Mouse (Mus musculus): ENCODE results near the gene Dnajc5.
A peak's percentile ranks its signal among the peaks of the same experiment; 100 is the strongest.

The Dnajc5 gene

GRCm38 (mm10) chr2:181511231-181511630 is 9.1 kb upstream of the Dnajc5 start:
- DNase-seq (ENCODE audit: low read depth, low spot score) = no peak

GRCm38 (mm10) chr2:181519201-181519600 is 1.1 kb upstream of the Dnajc5 start:
- DNase-seq (ENCODE audit: low read depth, low spot score) = no peak

GRCm38 (mm10) chr2:181520936-181521227 is 597 bp downstream of the Dnajc5 start:
- DNase-seq (ENCODE audit: low read depth, low spot score) = no peak

- DNase-seq (ENCODE audit: low read depth, low spot score) = no peak
These were observed 1.2 kb downstream of the Dnajc5 start for GRCm38 (mm10) chr2:181521491-181521890.

DNA sequence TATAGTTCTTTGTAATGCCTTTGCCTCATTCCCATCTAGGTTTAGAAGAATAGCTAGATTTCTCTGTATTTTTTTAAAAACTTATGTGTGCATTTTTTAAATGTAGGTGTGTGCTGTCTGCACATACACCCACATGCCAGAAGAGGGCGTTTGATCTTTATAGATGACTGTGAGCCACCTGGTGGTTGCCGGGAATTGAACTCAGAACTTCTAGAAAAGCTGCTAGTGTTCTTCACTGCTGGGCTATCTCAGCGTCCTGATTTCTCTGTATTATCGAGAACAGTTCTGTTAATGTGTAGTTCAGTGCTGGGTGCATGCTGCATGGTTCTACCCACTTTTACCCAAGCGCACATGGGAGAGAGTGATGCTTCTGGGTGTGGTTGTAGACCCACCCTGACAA is 2.5 kb downstream of the Dnajc5 start:
- DNase-seq (ENCODE audit: low read depth, low spot score) = peak; percentile 34

DNA sequence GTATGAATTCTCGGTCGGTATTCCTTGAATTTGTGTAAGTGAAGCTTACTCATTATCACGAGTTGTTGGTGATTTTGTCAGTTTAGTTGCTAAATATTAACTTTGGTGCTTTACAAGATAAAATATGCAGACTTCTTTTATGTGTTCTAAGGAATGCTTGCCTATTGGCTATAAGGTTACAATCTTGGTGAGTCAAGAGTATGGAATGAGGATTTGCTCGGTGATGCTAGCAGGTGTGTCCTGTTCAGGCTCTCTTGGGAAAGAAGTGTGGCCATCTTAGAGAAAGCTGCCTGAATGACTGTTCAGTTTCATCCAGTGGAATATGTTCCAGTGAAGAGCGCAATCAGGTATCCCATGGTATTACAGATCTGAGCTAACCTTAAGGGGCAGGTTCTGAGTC is 5.2 kb downstream of the Dnajc5 start:
- no peak for DNase-seq (ENCODE audit: low read depth, low spot score)

DNA sequence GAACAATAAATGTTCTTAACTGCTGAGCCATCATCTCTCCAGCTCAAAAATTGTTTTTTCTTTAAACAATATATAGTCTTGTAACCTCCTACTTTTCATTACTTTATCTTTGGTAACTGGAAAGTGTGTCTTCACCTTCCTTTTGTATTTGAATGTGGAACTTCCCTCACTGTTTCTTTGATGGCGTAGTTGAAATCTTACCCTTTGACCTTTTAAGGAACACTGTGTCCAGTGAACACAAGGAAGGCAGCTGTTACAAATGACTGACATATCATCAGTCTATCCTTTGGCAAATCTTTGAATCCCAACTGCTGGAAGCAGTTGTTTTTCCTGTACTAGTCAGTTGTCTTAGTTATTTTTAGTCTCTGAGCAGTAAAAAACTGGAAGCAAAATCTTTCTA is 8.8 kb downstream of the Dnajc5 start:
- no peak for DNase-seq (ENCODE audit: low read depth, low spot score)

DNA sequence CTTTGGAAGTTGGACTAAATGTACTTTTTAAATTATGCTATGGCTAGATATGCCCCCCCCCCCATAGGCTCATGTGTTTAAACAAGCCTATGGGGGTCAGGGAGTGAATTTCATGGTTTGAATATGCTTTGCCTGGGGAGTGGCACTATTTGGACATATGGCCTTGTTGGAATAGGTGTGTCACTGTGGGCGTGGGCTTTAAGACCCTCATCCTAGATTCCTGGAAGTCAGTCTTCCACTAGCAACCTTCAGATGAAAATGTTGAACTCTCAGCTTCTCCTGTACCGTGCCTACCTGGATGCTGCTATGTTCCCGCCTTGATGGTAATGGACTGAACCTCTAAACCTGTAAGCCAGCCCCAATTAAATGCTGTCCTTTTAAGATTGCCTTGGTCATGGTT is 12.3 kb downstream of the Dnajc5 start:
- DNase-seq (ENCODE audit: low read depth, low spot score) = no peak

DNA sequence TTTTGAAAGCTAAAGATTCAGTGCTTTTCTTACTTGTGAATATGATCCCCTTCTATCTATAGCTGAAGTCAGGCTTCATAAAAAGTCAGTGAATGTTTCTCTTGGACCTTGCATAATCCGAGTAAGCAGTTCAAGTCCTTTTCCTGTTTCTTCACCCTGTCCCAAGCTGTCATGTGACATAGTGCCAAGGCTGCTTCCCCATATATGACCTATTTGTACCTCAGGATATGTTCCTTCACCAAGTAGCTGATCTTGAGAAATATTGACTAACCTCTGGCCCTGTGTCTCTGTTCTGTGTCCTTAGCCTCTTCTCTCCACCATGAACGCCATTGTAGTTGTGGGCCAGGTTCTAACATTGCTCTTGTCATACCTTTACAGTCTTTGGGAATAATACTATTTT is 16.1 kb downstream of the Dnajc5 start:
- DNase-seq (ENCODE audit: low read depth, low spot score) = no peak

GRCm38 (mm10) chr2:181537444-181538047 is 17.3 kb downstream of the Dnajc5 start:
- peak; percentile 12 for DNase-seq (ENCODE audit: low read depth, low spot score)

- no peak for DNase-seq (ENCODE audit: low read depth, low spot score)
These were observed 21.6 kb downstream of the Dnajc5 start for GRCm38 (mm10) chr2:181541761-181542380.

- no peak for DNase-seq (ENCODE audit: low read depth, low spot score)
These were observed 25.9 kb downstream of the Dnajc5 start for GRCm38 (mm10) chr2:181546142-181546541.

DNA sequence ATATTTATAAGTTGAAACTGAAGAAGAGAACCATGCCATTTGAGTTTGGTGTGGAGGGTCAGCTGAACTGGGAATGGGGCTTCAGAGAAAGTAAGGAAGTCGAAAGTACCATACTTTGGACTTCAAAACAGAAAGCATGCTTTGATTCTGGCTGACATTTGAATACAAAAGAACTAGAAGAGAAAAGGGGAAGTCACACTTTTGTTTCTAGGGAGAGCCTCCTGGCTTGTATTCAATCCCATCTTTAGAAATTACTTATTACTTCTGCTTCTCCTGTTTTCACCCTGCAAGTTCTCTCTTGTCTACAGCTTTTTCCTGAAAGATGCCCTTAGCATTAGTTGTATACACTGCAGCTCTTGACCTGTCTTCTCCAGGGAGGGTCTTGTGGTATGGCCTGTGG is 27.9 kb downstream of the Dnajc5 start:
- no peak for DNase-seq (ENCODE audit: low read depth, low spot score)

GRCm38 (mm10) chr2:181548682-181549081 is 28.4 kb downstream of the Dnajc5 start:
- DNase-seq (ENCODE audit: low read depth, low spot score) = no peak

- DNase-seq (ENCODE audit: low read depth, low spot score) = no peak
These were observed 29.9 kb downstream of the Dnajc5 start for GRCm38 (mm10) chr2:181550233-181550632.

DNA sequence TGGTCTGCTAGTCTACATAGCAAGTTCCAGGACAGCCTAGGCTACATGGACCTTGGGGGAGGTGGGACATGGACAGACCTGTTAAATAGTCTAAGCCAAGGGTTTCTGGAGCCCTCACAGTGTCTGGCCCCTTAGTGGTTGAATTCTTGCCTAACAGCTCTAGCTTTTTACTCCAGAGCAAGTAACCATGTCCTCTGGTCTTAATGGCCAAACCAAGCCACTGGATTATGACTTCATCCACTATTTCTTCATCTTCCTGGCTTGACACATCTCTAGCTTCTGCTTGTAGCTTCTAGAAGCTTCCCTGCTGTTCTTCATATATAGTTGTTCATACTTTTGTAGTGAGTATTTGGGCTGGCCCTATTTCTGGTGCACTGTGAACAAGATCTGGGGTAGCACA is 33.5 kb downstream of the Dnajc5 start:
- DNase-seq (ENCODE audit: low read depth, low spot score) = no peak

- DNase-seq (ENCODE audit: low read depth, low spot score) = no peak
These were observed 47.1 kb downstream of the Dnajc5 start for GRCm38 (mm10) chr2:181567338-181567737.

DNA sequence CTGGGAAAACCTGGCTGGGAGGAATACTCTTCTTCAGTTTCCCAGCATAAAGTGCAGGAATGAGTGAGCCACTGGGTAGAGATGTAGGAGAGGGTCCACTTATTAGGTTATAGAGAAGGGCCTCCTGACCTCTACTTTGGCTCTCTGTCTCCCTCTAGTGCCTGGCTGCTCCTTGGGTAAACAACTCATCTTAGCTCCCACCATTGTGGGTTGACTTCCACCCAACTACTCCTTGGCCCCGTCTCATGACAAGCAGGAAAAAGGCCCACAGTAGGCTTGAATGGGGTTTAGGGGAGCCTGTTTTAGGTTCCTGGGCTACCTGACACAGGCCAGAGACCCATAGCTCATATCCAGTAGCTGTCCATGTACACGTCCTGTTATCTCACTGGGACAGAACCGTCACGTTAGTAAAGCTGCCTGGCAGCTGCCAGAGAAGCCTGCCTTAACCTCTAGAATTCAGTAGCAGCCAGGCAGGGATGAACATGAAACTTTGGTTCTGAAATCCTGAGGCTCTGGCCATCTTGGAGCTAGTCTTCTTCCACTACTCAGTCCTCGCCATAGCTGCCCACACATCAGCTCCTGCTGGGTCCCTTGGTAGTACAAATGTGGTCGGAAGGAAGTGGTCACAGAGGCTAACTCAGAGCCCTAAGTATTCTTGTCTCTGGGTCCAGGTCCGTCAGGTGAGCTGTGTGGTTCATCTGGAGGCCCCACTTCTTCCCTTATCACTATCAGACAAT is 48.2 kb downstream of the Dnajc5 start:
- DNase-seq (ENCODE audit: low read depth, low spot score) = peak; percentile 50

DNA sequence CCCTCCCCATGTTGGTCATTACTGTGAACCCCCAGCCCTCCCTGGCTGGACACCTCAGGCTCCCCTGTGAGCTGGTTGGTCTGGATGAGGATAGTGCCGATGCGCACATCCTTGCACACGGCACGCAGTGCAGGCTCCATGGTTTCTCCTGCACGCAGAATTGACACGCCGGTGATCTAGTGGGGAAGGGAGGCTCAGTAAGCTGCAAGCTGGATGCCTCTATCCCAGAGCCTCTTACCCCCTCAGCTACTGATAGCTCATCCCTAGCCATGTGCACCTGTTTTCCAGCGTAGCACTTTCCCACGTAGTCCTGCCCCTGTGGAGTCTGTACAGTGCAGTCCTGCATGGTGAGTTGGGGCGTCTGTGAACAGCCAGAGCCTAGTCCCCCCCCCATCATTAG is 49.6 kb downstream of the Dnajc5 start:
- no peak for DNase-seq (ENCODE audit: low read depth, low spot score)

- no peak for DNase-seq (ENCODE audit: low read depth, low spot score)
These were observed 50.1 kb downstream of the Dnajc5 start for GRCm38 (mm10) chr2:181570375-181570774.

- DNase-seq (ENCODE audit: low read depth, low spot score) = no peak
These were observed 50.8 kb downstream of the Dnajc5 start for GRCm38 (mm10) chr2:181570921-181571595.

DNA sequence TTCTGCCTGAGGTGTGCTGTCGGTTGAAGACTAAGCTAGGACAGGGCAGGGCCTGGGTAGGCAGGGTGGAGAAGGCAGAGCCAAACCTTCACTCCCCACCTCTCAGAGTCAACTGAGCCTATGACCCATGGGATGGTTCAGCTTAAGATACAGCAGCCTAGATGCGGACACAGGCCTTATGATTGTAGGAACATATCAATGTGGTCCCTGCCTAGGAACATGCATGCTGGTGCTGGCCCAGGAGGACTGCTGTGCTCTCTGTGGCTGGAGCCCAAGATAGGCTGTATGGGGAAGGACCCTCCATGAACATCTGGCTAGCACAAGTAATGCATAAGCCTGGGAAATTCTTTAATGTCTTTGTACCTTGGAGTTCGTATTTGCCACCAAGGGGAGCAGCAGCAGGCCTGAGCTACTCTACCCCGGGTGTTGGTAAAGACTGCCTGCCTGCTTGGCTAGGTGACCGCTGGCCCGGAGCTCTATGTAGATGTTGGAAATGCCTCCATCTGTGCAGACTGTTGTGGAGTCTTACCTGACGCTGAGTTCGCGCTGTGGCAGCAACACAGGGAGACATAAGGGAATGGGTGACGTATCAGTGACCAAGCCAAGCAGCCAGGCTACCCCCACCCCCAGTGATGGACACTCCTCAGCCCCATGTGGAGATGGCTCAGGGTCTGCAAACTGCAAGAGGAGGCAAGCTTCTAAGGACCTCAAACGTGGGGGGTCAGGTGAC is 51.8 kb downstream of the Dnajc5 start:
- no peak for DNase-seq (ENCODE audit: low read depth, low spot score)

All from mesoderm, embryonic 11.5 days (tissue).